Mouse (Mus musculus): ENCODE results near the gene Hist1h2bg. TPM values are rescaled to one million over a fixed set of nuclear protein-coding genes. Genes with fewer than 3 reads are reported as not detected.

The Hist1h2bg gene
- polyA plus RNA-seq (2012; rRNA removed), result 44.4 and 68.0 TPM in 2 replicates

DNA sequence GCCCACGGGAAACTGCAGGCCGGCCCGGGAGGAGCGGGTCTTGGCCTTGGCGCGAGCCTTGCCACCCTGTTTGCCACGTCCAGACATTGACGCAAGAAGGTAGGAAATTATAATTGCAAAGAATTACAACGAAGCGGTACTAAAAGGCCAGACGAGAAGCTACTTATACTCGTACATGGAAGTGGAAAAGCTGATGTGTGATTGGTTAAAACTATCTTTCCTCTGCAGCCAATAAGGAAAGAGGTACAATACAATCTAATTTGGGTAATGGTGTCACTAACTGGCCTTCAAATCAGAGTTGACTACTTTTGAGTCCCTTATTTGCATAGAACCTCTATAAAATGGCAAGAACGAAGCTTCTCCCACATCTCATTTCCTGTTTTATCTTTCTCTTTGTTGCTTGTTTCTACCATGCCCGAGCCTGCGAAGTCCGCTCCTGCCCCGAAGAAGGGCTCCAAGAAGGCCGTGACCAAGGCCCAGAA lies at the start of gene Hist1h2bg, which contains the start of gene Hist1h2ae:
TSS of gene Hist1h2bg (plus strand) at position 375 of the 482 bp plus-strand sequence.
TSS of gene Hist1h2ae (minus strand) at position 199 of the 482 bp plus-strand sequence.
- TF ChIP-seq POLR2A (IDR thresholded peaks at IDR 0.05; ENCODE audit: borderline replicate concordance, extremely low read depth, insufficient read depth, insufficient read length, poor library complexity, severe bottlenecking) (no peak), CTCF (IDR thresholded peaks at IDR 0.05; ENCODE audit: borderline replicate concordance, extremely low read depth, insufficient read depth, insufficient read length) (no peak)
- DNase-seq (ENCODE audit: low read depth), result peak; percentile 99

DNA sequence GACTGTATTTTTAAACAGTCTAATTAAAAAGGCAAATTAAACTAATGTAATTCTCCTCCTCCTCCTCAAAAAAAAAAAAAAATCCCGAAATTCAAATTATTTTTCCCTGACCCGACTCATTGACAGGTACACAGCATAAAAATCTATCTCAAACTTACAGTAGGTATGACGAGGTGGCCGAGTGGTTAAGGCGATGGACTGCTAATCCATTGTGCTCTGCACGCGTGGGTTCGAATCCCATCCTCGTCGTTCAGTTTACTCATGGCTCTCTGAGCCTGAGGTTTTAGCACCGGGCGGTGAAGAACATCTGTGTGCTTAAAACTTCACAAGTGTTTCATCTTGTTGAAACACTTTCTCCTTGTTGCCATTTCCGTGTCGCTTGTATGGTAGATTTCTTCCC lies 49.5 kb upstream of the Hist1h2bg start:
- DNase-seq (ENCODE audit: low read depth), result peak; percentile 73
- TF ChIP-seq POLR2A (IDR thresholded peaks at IDR 0.05; ENCODE audit: borderline replicate concordance, extremely low read depth, insufficient read depth, insufficient read length, poor library complexity, severe bottlenecking) (no peak), CTCF (IDR thresholded peaks at IDR 0.05; ENCODE audit: borderline replicate concordance, extremely low read depth, insufficient read depth, insufficient read length) (no peak)

DNA sequence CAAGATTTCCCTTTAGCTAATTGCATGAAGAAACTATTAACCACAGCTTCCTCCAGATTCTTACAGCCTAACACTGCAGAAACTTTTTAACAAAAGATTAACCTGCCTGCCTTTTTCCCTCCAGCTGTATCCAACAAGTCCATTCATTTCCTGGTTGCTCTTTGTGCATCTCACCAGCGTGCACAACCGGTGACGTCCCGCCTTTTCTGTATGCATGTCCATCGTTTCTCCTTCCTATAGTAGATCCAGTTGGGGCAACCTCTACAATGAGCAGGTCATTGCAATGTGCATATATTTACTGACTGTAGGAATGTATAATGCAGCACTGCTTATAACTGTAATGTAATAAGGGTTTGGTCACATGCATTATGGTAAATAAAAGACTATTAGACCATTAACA lies 47.2 kb upstream of the Hist1h2bg start:
- no peak for DNase-seq (ENCODE audit: low read depth)
- no peak for TF ChIP-seq POLR2A (IDR thresholded peaks at IDR 0.05; ENCODE audit: borderline replicate concordance, extremely low read depth, insufficient read depth, insufficient read length, poor library complexity, severe bottlenecking)
- no peak for TF ChIP-seq CTCF (IDR thresholded peaks at IDR 0.05; ENCODE audit: borderline replicate concordance, extremely low read depth, insufficient read depth, insufficient read length)

DNA sequence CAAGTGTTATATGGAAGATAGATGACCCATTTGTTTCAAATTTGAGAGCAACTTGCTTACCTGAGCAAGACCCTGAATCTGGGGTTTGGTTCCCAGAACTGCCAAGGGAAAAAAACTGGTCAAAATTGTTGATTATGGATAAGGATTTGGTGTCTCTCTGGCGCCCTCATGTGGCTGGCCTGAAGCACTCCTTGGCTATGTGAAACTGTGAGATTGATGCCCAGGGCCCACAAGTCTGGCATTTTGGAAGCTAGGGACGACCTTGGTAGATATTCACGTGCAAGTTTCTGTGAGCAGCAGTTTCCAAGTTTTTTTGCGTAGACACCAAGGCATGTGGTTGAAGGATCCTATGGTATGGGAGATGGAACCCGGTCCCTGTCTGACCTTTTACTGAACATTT lies 46.5 kb upstream of the Hist1h2bg start:
- TF ChIP-seq CTCF (IDR thresholded peaks at IDR 0.05; ENCODE audit: borderline replicate concordance, extremely low read depth, insufficient read depth, insufficient read length) (peak; percentile 84; the same call in 1 of the 2 replicates), POLR2A (IDR thresholded peaks at IDR 0.05; ENCODE audit: borderline replicate concordance, extremely low read depth, insufficient read depth, insufficient read length, poor library complexity, severe bottlenecking) (no peak)
- DNase-seq (ENCODE audit: low read depth), result peak; percentile 94

DNA sequence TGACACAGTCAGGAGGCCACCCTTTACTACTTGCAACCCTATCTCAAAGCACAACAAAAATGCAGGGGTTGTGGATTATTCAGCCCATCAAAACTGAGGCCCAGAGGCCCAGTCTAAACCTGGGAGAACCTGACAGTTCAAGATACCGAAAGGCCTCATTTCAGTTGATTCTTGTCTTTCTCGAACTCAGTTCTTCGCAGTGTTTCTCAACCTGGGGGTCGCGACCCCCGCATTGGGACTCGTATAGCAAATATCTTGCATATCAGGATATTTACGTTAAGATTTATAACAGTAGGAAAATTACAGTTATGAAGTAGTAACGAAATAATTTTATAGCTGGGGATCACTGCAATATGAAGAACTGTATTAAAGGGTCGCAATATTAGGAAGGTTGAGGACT lies 45.3 kb upstream of the Hist1h2bg start:
- no peak for TF ChIP-seq POLR2A (IDR thresholded peaks at IDR 0.05; ENCODE audit: borderline replicate concordance, extremely low read depth, insufficient read depth, insufficient read length, poor library complexity, severe bottlenecking)
- TF ChIP-seq CTCF (IDR thresholded peaks at IDR 0.05; ENCODE audit: borderline replicate concordance, extremely low read depth, insufficient read depth, insufficient read length), result no peak
- DNase-seq (ENCODE audit: low read depth), result no peak

DNA sequence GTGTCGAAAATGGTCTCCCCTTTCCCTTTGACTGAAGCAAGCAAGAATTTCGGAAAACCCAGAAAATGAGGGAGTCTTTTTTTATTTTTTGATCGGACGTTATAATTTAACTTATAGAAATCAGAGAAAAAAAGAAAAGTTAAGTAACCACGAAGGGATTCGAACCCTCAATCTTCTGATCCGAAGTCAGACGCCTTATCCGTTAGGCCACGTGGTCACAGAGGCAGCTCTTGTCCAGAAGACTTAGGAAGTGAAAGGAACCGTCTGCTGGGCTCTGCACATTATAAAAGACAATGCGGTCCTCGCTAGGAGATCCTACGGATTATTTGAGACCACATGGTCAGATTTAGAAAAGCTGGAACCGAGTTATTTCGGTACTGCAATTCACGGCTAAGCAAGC lies 44.9 kb upstream of the Hist1h2bg start:
- peak; percentile 96 for DNase-seq (ENCODE audit: low read depth)

DNA sequence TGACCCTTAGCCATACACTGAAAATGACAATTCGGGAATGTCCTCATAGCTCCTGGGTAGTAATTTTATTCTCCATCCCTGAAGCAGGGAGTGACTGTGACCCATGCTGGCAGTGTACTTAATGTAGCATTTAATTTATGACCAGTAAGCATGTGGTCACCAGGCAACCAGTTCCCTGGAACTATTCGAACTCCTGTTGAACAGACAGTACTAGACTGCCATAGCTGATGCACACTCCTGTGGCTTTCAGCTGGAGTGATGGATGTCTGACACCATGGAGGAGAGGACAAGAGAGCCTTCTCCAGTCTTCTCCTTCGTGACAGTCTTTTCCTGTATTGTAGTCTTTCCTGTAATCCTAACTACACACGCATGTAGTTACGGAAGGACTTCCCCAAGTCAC lies 42.2 kb upstream of the Hist1h2bg start:
- peak; percentile 15 for DNase-seq (ENCODE audit: low read depth)
- no peak for TF ChIP-seq POLR2A (IDR thresholded peaks at IDR 0.05; ENCODE audit: borderline replicate concordance, extremely low read depth, insufficient read depth, insufficient read length, poor library complexity, severe bottlenecking)
- TF ChIP-seq CTCF (IDR thresholded peaks at IDR 0.05; ENCODE audit: borderline replicate concordance, extremely low read depth, insufficient read depth, insufficient read length), result no peak

More for the DNA sequence above, 44.9 kb upstream of the Hist1h2bg start:
- TF ChIP-seq CTCF (IDR thresholded peaks at IDR 0.05; ENCODE audit: borderline replicate concordance, extremely low read depth, insufficient read depth, insufficient read length), result no peak
- TF ChIP-seq POLR2A (IDR thresholded peaks at IDR 0.05; ENCODE audit: borderline replicate concordance, extremely low read depth, insufficient read depth, insufficient read length, poor library complexity, severe bottlenecking), result no peak

DNA sequence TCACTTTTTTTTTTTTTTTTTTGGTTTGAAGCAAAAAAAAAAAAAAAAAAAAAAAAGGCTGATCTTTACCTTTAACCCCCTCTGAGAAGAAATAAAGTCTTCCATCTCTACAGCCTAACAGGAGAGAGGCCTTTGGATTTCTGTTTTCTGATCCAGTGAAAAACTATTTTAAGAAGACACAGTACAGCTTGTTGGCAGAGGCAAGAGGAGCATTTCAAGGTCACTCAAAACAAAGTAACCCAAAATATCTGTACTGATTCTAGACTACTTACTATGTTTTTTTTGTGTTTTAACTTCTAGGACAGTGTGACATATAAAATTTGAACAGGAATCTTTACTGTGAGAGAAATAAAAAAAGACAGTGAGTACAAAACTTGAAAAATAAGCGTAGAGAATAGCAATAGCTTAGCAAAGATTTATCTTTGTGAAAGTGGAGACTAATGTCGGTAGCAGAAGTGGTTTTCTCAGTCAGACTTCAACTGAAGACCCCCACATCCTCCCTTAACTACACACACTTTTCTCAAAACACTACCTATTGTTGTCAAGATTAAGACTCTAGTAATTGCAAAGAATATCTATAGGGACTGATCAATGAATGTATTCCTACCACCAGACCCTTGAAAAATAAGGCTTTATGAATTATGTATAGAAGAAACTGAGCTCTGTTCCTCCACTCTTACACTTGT lies 41.6 kb upstream of the Hist1h2bg start:
- DNase-seq (ENCODE audit: low read depth), result no peak
- no peak for TF ChIP-seq CTCF (IDR thresholded peaks at IDR 0.05; ENCODE audit: borderline replicate concordance, extremely low read depth, insufficient read depth, insufficient read length)
- TF ChIP-seq POLR2A (IDR thresholded peaks at IDR 0.05; ENCODE audit: borderline replicate concordance, extremely low read depth, insufficient read depth, insufficient read length, poor library complexity, severe bottlenecking), result no peak

DNA sequence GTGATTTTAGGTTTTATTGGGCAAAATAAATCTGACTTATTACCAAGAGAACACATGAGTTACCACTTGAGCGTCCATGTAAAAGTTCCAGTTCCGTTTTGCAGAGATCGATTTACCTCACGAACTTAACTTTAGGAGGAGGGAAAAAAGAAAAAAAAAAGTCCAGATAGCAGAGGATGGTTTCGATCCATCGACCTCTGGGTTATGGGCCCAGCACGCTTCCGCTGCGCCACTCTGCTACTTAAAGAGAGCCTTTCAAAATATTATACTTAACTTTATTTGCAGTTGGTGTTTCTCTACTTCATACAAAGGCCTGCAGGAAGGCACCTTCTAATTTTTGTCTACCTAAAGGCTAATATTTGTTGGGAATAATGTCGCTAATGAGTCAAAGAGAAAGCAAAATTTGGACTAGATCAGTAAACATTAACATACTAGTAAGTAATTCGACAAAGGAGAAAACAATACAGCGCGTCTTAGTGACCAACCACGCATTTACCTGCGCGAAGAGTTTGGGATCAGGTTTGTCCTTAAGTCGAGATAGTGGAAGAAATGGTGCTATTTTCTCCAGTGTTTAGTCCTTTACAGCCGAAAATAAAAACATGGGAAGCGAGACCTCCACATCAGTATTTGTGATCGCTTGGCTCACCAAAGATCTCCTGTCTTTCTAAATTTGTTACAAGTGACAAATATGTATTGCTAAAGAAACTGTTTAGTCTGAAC lies 40.9 kb upstream of the Hist1h2bg start:
- TF ChIP-seq CTCF (IDR thresholded peaks at IDR 0.05; ENCODE audit: borderline replicate concordance, extremely low read depth, insufficient read depth, insufficient read length) (no peak), POLR2A (IDR thresholded peaks at IDR 0.05; ENCODE audit: borderline replicate concordance, extremely low read depth, insufficient read depth, insufficient read length, poor library complexity, severe bottlenecking) (no peak)
- DNase-seq (ENCODE audit: low read depth), result peak; percentile 78

DNA sequence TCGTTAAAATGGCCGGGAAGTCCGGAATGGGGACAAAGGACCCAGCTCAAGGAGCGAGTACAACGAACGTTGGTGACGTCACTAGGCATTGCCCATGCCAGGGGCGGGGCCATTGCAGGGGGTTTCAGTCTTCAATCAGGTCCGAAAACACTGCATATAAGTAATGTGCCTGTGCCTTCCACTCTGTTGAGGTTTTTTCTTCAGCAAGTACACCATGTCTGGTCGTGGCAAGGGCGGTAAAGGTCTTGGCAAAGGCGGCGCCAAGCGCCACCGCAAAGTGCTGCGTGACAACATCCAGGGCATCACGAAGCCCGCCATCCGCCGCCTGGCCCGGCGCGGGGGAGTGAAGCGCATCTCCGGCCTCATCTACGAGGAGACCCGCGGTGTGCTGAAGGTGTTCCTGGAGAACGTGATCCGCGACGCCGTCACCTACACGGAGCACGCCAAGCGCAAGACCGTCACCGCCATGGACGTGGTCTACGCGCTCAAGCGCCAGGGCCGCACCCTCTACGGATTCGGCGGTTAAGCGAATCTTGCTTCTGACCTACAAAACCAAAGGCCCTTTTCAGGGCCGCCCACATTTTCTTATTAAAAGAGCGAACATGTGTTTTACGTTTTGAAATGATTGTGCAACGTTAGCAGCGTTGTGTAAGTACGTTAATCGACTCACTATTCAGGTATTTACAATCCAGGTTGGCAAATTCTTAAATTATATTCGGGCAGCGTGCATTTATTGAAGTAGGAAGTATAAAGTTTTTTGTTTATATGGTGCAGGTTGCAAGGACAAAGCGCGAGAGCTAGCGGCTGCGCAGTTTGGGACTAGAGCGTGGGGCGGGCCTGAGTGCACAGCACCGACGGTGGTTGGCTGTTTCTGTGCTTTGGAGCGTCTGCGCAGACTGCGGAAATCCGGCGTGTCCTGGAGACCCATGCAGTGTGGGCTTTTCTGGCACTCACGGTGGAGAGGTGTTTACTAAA lies 40.0 kb upstream of the Hist1h2bg start, which contains the start of gene Hist1h4h:
TSS of gene Hist1h4h (plus strand) at position 150 of the 975 bp plus-strand sequence.
- TF ChIP-seq POLR2A (IDR thresholded peaks at IDR 0.05; ENCODE audit: borderline replicate concordance, extremely low read depth, insufficient read depth, insufficient read length, poor library complexity, severe bottlenecking) (peak; percentile 76; the same call in 1 of the 2 replicates), CTCF (IDR thresholded peaks at IDR 0.05; ENCODE audit: borderline replicate concordance, extremely low read depth, insufficient read depth, insufficient read length) (no peak)
- DNase-seq (ENCODE audit: low read depth), result peak; percentile 99

All from brain, embryonic 14.5 days (tissue).